Mouse (Mus musculus): ENCODE measurements around the gene Hexim1. TPM values are rescaled to one million over a fixed set of nuclear protein-coding genes. Genes with fewer than 3 reads are reported as not detected.

Gene Hexim1
- polyA plus RNA-seq, 1 experiment from 2014 or later = 3.9 TPM

DNA sequence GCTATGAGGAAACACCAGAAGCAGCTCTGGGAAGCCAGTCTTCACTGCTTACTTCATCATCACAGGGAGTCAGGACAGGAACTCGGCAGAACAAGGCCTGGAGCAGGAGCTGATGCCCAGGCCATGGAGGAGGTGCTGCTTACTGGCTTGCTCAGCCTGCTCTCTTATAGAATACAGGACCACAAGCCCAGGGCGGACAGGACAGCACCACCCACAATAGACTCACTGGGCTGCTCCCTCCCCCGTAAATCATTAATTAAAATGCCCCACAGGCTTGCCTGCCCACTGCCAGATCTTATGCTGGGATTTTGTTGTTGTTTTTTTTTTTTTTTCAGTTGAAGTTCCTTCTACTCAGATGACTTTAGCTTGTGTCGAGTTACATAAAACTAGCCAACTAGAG lies 31.7 kb downstream of the Hexim1 start:
- WGBS = 74% methylated on average over 4 of the region's 4 CpGs
- H3K27me3 ChIP-seq (ENCODE audit: control insufficient read depth, insufficient read depth, low read length) = no peaks in the 10 kb centered on the region
- H3K4me2 ChIP-seq (ENCODE audit: low read length) = no peak overlapping the region
- H3K9me3 ChIP-seq (ENCODE audit: control insufficient read depth, low read length) = no peaks in the 10 kb centered on the region
- H3K36me3 ChIP-seq (ENCODE audit: control insufficient read depth, insufficient read depth, low read length) = no peaks in the 10 kb centered on the region
- H3K27ac ChIP-seq (replicated peaks; ENCODE audit: low read depth, low read length) = no peak overlapping the region
- ATAC-seq (ENCODE audit: low FRiP score, low TSS enrichment) (no peak), DNase-seq (no peak)
- peaks cover 2% of the 10 kb centered on the region for H3K4me1 ChIP-seq (ENCODE audit: control insufficient read depth, insufficient read depth, low read length)
- H3K9ac ChIP-seq (replicated peaks; ENCODE audit: low read length) = no peak overlapping the region
- no peak overlapping the region for H3K4me3 ChIP-seq (replicated peaks; ENCODE audit: low read depth, low read length)

GRCm38 (mm10) chr11:103149771-103150170 lies 33.7 kb downstream of the Hexim1 start:
- Histone ChIP-seq H3K4me2 (ENCODE audit: low read length) (no peak overlapping the region), H3K27ac (replicated peaks; ENCODE audit: low read depth, low read length) (no peak overlapping the region), H3K27me3 (ENCODE audit: control insufficient read depth, insufficient read depth, low read length) (no peaks in the 10 kb centered on the region), H3K4me3 (replicated peaks; ENCODE audit: low read depth, low read length) (no peak overlapping the region), H3K36me3 (ENCODE audit: control insufficient read depth, insufficient read depth, low read length) (no peaks in the 10 kb centered on the region), H3K9ac (replicated peaks; ENCODE audit: low read length) (no peak overlapping the region), H3K9me3 (ENCODE audit: control insufficient read depth, low read length) (no peaks in the 10 kb centered on the region), H3K4me1 (ENCODE audit: control insufficient read depth, insufficient read depth, low read length) (no peaks in the 10 kb centered on the region)
- DNase-seq (no peak), ATAC-seq (ENCODE audit: low FRiP score, low TSS enrichment) (no peak)
- 98% methylated on average over 4 of the region's 4 CpGs for WGBS

DNA sequence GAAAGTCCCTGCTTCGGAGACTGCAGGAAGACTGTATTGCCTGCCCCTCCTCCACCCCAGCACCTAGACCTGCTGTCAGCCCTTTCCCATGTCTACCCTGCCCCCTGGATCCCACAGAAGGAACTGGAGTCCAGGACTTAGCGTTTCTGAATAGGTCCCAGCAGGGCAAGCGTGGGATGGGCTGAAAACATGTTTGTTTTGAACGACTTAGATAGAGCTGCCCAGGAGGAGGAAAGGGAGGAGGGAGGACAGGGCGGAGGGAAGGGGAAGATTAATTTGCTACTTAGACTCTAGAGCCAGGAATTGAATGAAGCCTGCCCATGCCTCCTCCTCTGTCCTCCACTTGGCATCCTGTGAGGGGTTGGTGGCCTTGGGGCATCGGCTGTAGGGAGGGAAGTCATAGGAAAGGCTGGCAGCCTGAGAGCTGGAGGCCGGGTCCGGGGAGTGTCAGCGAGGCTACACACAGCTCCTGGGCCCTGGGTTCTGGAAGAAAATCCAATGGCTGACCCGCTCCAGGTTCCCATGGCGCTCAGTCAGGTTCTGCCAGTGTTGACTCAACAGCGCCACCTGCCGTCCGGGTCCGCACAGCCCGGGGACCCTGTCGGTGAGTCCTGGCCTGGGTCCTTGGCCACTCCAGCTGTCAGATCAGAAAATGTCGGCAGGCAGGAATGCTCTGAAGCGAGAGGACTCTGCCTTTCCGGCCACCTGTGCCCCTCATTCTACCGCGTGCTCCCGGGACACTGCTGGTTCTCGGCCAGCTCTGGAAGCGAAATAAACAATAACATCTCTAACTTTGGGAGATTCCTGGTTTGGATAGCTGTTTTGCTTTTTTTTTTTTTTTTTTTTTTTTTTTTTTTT lies 42.8 kb downstream of the Hexim1 start:
- WGBS = 2% methylated on average over 25 of the region's 25 CpGs
- Histone ChIP-seq H3K27ac (replicated peaks; ENCODE audit: low read depth, low read length) (no peak overlapping the region), H3K4me1 (ENCODE audit: control insufficient read depth, insufficient read depth, low read length) (0 out of 2 replicates have a peak, but pooled peaks cover 6% of the 10 kb centered on the region)

DNA sequence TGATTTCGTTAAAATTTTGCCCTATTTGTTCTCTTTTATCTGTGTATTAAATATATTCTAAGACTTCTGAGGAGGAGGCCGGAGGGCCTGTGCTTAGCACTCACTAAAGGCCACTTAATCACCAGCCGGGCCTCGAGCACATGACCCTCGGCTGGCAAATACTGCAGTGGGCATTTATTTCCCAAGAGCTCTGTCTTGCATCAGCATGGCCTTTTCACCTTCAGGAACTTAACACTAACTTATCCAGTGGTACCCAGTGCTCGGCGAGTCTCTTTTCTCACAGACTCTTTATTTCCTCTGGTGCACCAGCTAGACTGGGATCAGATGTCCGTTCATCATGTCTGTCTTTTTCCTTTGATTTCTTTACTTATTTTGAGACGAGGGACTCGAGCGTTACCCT lies 44.7 kb downstream of the Hexim1 start:
- Histone ChIP-seq H3K4me2 (ENCODE audit: low read length) (no peak overlapping the region), H3K9ac (replicated peaks; ENCODE audit: low read length) (no peak overlapping the region), H3K9me3 (ENCODE audit: control insufficient read depth, low read length) (no peaks in the 10 kb centered on the region), H3K4me3 (replicated peaks; ENCODE audit: low read depth, low read length) (no peak overlapping the region), H3K27ac (replicated peaks; ENCODE audit: low read depth, low read length) (no peak overlapping the region), H3K4me1 (ENCODE audit: control insufficient read depth, insufficient read depth, low read length) (0 out of 2 replicates have a peak, but pooled peaks cover 6% of the 10 kb centered on the region), H3K36me3 (ENCODE audit: control insufficient read depth, insufficient read depth, low read length) (no peaks in the 10 kb centered on the region), H3K27me3 (ENCODE audit: control insufficient read depth, insufficient read depth, low read length) (no peaks in the 10 kb centered on the region)
- ATAC-seq (ENCODE audit: low FRiP score, low TSS enrichment) = no peak
- 94% methylated on average over 11 of the region's 11 CpGs for WGBS
- DNase-seq = no peak

More for the DNA sequence above, 42.8 kb downstream of the Hexim1 start:
- no peaks in the 10 kb centered on the region for H3K27me3 ChIP-seq (ENCODE audit: control insufficient read depth, insufficient read depth, low read length)
- H3K9ac ChIP-seq (replicated peaks; ENCODE audit: low read length) = no peak overlapping the region
- peak; percentile 89 for DNase-seq
- H3K36me3 ChIP-seq (ENCODE audit: control insufficient read depth, insufficient read depth, low read length) = no peaks in the 10 kb centered on the region
- H3K4me2 ChIP-seq (ENCODE audit: low read length) = peak overlapping the region; percentile 44
- peak; percentile 72 for ATAC-seq (ENCODE audit: low FRiP score, low TSS enrichment)
- H3K4me3 ChIP-seq (replicated peaks; ENCODE audit: low read depth, low read length) = no peak overlapping the region; the same call in 1 of the 2 replicates
- no peaks in the 10 kb centered on the region for H3K9me3 ChIP-seq (ENCODE audit: control insufficient read depth, low read length)

GRCm38 (mm10) chr11:103161449-103161848 lies 45.4 kb downstream of the Hexim1 start:
- 78% methylated on average over 7 of the region's 7 CpGs for WGBS
- no peaks in the 10 kb centered on the region for H3K36me3 ChIP-seq (ENCODE audit: control insufficient read depth, insufficient read depth, low read length)
- no peak overlapping the region for H3K27ac ChIP-seq (replicated peaks; ENCODE audit: low read depth, low read length)
- 0 out of 2 replicates have a peak, but pooled peaks cover 6% of the 10 kb centered on the region for H3K4me1 ChIP-seq (ENCODE audit: control insufficient read depth, insufficient read depth, low read length)
- H3K27me3 ChIP-seq (ENCODE audit: control insufficient read depth, insufficient read depth, low read length) = no peaks in the 10 kb centered on the region
- ATAC-seq (ENCODE audit: low FRiP score, low TSS enrichment) = no peak
- H3K4me3 ChIP-seq (replicated peaks; ENCODE audit: low read depth, low read length) = no peak overlapping the region
- no peak overlapping the region for H3K9ac ChIP-seq (replicated peaks; ENCODE audit: low read length)
- no peak overlapping the region for H3K4me2 ChIP-seq (ENCODE audit: low read length)
- H3K9me3 ChIP-seq (ENCODE audit: control insufficient read depth, low read length) = no peaks in the 10 kb centered on the region
- no peak for DNase-seq

DNA sequence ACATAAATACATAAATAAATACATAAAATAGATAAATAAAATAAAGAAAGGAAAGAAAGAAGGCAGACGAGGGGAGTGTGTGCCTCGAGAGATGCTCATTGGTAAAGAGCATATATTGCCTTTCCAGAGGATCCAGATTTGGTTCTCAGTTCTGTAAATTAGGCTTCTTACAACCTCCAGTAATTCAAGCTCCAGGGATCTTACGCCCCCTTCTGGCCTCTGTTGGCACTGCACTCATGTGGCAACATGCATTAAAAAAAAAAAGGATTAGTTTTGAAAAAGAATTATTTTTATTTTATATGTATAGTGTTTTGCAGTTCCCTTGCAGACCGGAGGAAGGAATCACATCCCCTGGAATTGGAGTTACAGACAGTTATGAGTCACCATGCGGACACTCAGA lies 46.1 kb downstream of the Hexim1 start:
- H3K27me3 ChIP-seq (ENCODE audit: control insufficient read depth, insufficient read depth, low read length) = no peaks in the 10 kb centered on the region
- no peak for DNase-seq
- WGBS = 88% methylated on average over 5 of the region's 5 CpGs

DNA sequence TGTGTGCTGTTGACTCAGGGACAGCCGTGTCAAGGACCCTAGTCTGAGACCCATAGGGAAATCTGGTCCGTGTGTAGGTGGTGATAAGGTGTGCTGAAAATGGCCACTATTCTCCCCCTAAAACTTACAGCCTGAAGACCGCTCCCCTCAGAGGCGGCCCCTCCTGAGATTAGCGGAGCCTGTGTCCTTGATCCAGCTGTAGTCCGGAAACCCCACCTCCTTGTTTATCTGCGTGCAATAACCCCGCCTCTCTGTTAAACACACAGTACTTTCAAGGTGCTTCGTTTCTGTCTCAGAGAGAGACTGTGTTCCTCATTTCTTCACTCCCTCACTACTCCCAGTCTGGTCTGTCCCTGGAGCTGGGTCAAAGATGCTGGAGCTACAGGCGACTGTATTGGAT lies 48.4 kb downstream of the Hexim1 start:
- Histone ChIP-seq H3K27ac (replicated peaks; ENCODE audit: low read depth, low read length) (no peak overlapping the region), H3K4me2 (ENCODE audit: low read length) (no peak overlapping the region), H3K4me1 (ENCODE audit: control insufficient read depth, insufficient read depth, low read length) (peaks cover under 1% of the 10 kb centered on the region; the same call in 1 of the 2 replicates), H3K27me3 (ENCODE audit: control insufficient read depth, insufficient read depth, low read length) (no peaks in the 10 kb centered on the region), H3K36me3 (ENCODE audit: control insufficient read depth, insufficient read depth, low read length) (no peaks in the 10 kb centered on the region), H3K9me3 (ENCODE audit: control insufficient read depth, low read length) (no peaks in the 10 kb centered on the region), H3K9ac (replicated peaks; ENCODE audit: low read length) (no peak overlapping the region), H3K4me3 (replicated peaks; ENCODE audit: low read depth, low read length) (no peak overlapping the region)
- no peak for DNase-seq
- 35% methylated on average over 10 of the region's 10 CpGs for WGBS
- ATAC-seq (ENCODE audit: low FRiP score, low TSS enrichment) = no peak

More for the DNA sequence above, 46.1 kb downstream of the Hexim1 start:
- H3K9ac ChIP-seq (replicated peaks; ENCODE audit: low read length) = no peak overlapping the region
- no peak overlapping the region for H3K27ac ChIP-seq (replicated peaks; ENCODE audit: low read depth, low read length)
- 0 out of 2 replicates have a peak, but pooled peaks cover 6% of the 10 kb centered on the region for H3K4me1 ChIP-seq (ENCODE audit: control insufficient read depth, insufficient read depth, low read length)
- ATAC-seq (ENCODE audit: low FRiP score, low TSS enrichment) = no peak
- H3K4me2 ChIP-seq (ENCODE audit: low read length) = no peak overlapping the region
- no peaks in the 10 kb centered on the region for H3K36me3 ChIP-seq (ENCODE audit: control insufficient read depth, insufficient read depth, low read length)
- H3K4me3 ChIP-seq (replicated peaks; ENCODE audit: low read depth, low read length) = no peak overlapping the region
- no peaks in the 10 kb centered on the region for H3K9me3 ChIP-seq (ENCODE audit: control insufficient read depth, low read length)

DNA sequence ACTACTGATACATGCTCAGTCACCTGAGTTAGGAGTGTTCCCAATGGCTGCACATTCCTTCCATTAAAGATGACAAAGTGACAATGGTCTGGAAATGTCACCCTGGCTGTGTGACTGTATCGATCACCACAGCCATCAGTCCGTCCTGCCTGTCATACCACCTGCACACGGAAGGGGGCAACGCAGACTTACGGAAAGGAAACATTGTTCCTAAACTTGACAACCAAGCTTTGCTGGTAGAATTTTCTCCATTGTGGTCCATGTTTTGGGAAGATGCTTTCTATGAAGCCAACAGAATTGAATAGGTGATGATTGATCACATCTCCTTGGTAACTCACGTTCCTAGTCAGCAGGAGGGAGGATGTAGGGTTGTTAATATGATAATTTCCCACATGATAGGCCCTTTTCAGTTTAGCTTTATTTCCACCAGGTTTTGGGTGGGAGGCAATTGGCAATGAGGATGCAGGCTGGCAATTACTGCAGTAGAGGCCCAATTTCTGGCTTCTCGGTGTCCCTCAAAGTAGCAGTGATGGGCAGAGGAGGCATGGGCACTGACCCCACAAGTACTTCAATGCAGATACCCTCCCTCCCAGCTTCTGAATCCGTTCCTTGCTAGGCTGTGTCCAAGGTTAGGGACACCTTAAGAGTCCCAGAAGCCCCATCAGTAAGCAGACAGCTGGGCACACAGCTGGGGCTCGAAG lies 52.8 kb downstream of the Hexim1 start:
- Histone ChIP-seq H3K27ac (replicated peaks; ENCODE audit: low read depth, low read length) (no peak overlapping the region), H3K27me3 (ENCODE audit: control insufficient read depth, insufficient read depth, low read length) (peaks cover 17% of the 10 kb centered on the region), H3K36me3 (ENCODE audit: control insufficient read depth, insufficient read depth, low read length) (no peaks in the 10 kb centered on the region), H3K9me3 (ENCODE audit: control insufficient read depth, low read length) (no peaks in the 10 kb centered on the region), H3K4me3 (replicated peaks; ENCODE audit: low read depth, low read length) (no peak overlapping the region), H3K9ac (replicated peaks; ENCODE audit: low read length) (no peak overlapping the region), H3K4me2 (ENCODE audit: low read length) (no peak overlapping the region), H3K4me1 (ENCODE audit: control insufficient read depth, insufficient read depth, low read length) (peaks cover 17% of the 10 kb centered on the region)
- DNase-seq = peak; percentile 86
- no peak for ATAC-seq (ENCODE audit: low FRiP score, low TSS enrichment)
- WGBS = 24% methylated on average over 9 of the region's 9 CpGs

Data from midbrain, embryonic 14.5 days (tissue).